Mouse (Mus musculus) skeletal muscle tissue, adult 2 months (tissue): ENCODE measurements around the gene Ret.

Experiments used
- DNase-seq: peaks from one replicate; pipeline ENCODE4 v3.0.0-alpha.2; 2012; ENCODE audit warnings: low read depth, low spot score

Ret gene

GRCm38 (mm10) chr6:118173975-118174328 is 23.6 kb downstream of the Ret start:
- no peak for DNase-seq

DNA sequence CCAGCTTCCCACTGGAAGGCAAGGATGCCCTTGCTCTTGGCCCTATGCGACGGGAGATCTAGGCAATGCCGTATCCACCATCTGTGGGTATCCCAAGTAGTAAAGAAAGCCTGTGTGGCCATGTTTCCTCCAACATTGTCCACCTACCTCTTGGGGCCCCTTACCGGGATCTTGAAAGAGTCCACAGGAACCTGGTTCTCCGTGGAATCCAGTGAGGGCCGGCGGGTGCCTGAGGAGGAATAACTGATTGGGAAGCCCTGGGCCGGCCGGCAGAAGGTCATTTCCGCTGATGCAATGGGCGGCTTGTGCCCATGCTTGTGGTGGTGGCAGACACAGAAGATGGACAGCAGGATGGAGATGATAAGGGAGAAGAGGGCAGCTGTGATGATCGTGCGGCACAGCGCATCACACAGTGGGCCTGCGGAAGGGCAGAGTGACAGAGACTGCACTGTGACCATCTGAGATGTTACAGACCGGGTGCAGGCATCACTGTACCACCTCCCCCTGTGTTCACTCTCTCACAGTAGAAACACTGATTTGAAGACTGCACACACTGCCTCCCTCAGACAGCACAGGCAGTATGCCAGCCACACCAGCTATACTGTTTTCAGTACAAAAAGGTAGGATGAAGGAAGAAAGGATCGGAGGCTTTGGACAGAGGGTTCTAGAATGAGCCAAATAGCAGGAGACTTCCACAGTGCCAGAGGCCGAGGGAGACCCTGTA is 24.1 kb downstream of the Ret start:
- DNase-seq: no peak

DNA sequence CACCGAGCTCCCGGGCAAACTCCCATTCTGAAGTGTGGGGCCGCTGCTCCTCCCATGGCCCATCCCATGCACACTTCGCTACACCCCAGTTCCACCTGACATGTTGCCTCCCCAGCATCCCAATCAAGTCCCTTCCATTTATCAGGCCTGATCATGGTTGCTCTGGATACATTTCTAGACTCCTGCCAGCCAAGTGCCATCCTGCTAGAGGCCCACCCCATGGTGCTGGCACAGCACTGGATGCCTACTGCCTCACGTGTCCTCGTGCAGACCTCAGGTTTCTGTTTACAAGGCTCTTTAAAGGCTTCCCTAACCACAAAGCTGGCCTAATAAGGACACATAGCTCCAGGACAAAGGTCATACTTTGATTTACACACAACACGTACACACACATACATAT is 26.1 kb downstream of the Ret start:
- DNase-seq: no peak

DNA sequence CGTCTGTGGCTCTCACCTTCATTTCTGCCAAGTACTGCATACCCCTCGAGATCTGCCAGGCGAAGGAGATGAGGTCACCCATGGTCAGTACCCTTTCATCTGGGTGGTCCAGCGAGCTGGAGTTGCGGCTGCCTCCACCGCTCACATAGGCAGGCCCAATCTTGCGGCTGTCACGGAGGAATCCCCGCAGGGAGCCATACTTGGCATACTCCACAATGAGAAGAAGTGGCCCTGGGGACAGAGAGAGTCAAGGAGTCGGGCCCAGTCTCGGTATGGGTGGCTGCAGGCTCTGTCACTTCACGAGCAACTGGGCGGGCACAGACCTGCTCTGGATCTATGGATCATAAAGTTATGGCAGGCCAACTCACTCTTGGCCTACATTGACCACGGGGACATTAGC is 29.4 kb downstream of the Ret start:
- DNase-seq: no peak

DNA sequence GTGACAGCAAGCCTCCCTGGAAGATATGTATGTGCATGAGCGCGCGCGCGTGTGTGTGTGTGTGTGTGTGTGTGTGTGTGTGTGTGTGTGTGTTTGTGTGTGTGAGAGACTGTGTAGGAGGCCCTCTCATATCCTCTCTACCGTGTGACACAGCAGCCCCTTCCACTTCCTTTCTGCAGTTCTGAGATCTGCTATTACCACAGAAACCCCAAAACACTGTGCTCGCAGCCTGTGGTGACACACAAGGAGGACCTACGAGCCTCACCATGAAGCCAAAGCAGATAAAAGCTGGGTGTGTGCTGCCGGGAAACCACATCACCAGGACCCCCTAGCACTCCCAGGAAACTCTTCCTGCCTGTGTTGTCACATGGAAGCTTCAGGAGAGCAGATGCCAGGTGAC is 30.5 kb downstream of the Ret start:
- no peak for DNase-seq

- no peak for DNase-seq
These were observed 32.0 kb downstream of the Ret start for GRCm38 (mm10) chr6:118165516-118165915.

DNA sequence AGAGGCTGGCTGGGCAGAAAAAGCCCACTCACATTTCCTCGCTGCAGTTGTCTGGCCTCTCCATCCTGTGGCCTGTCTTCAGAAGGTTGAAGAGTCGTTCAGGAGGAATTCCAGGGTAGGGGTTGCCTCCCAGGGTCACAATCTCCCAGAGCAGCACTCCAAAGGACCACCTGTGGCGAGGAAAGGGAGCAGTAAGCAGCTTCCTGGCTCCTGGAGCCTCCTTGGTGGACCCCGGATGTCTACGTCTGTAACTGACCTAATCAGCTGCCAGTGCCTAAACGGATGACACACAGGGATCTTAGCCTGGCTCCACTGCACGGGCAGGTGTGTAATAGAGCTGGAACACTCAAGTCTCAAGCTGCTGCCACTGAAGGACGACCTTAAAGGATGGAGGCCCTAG is 32.8 kb downstream of the Ret start:
- no peak for DNase-seq

- no peak for DNase-seq
These were observed 34.4 kb downstream of the Ret start for GRCm38 (mm10) chr6:118163086-118163485.

DNA sequence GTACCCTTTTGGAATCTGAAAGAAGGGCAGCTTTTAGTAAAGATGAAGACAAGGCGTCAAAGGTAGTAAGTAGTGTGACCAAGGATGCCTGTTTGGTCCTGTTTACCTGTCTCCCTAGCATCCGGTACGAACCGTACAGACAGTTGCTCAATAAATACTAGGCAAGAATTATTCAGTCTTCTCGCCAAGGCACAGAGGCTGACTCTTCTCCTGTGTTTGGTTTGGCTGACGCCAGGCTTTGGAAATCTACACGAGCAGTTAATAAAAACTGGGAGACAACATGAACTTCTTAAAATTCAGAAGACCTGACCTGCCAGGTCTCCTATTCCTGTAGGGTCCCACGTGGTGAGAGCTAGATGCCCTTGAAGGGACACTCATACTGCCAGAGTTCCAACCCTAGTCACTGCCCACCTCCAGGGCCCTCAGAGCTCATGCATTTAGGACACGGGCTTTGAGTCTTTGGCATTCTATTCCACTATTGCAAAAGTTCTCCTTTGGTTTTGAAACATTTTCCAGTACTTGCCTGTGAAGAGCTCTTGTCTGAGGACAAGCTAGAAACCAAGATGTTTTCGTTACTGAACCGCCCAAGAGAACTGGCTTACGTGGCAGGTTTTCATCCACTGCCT is 34.9 kb downstream of the Ret start:
- no peak for DNase-seq

DNA sequence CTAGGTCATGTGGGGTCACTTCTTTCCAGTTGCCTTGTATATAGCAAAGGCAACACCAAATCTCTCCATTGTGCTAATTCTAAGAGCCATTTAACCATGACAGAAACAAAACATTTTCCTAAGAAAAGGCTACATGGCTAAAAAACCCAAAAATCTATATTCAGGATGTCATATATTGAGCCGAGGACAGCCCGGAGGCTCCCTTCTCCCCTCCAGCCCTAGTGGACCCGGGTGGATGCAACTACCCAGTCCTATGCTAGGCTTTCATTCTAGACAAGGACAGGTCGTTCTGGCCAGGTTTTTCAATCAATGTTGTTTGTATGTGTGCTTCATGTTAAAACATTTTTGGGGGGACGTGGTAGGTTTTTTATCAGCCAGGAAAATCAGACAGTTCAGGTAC is 44.4 kb downstream of the Ret start:
- DNase-seq: no peak

DNA sequence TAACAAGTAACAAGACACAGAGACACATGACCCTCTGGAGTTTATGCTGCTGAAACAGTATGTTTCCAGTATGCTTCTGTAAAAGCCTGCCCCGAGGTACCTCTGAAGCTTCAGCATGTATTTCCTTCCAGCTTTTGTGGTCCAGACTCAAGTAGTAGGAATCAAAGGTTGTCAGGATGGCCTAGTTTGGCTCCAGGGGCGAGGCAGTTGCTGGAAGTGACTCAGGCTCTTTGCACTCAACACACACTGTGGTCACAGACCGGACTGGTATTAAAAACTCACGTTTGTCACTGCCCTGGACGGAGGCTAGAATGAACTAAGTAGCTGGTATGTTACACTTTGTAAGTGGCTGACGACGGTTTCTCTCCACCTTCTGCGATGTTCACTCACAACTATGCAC is 46.5 kb downstream of the Ret start:
- DNase-seq: no peak

GRCm38 (mm10) chr6:118150538-118150937 is 47.0 kb downstream of the Ret start:
- DNase-seq: no peak

DNA sequence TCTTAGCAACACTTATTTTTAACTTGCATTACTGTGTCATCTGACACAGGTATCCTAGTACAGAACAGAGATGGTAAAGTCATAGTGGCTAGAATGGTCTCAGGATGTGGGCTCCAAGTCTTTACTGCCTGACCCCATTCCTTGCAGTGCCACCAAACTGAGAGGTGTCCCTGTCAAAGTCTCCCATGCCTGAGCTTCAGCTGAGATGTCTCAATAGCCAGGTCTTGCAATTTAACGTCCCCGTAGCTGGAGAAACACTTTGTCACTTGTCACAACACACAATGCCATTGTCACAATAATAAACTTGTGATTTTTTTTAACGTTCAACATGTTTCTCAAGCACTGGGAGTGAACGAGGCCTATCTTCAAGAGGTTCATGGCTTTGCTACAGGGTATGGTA is 47.4 kb downstream of the Ret start:
- no peak for DNase-seq

DNA sequence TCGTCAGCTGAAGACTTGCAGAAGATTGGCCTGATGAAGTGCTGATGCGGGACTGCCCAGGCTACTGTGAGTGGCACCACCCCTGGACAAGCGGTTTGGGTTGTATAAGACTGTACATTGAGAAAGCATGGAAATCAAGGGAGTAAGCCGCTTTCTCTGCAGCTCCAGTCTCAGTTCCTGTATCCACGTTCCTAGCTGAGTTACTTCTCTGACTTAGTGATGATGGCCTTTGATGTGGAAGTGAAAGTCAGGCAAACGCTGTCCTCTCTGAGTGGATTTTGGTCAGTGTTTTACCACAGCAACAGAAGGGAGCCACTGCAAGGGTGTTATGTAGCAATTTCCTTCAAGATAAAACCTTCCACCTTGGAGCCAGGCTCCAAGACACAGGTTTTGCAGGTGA is 56.6 kb downstream of the Ret start:
- no peak for DNase-seq

DNA sequence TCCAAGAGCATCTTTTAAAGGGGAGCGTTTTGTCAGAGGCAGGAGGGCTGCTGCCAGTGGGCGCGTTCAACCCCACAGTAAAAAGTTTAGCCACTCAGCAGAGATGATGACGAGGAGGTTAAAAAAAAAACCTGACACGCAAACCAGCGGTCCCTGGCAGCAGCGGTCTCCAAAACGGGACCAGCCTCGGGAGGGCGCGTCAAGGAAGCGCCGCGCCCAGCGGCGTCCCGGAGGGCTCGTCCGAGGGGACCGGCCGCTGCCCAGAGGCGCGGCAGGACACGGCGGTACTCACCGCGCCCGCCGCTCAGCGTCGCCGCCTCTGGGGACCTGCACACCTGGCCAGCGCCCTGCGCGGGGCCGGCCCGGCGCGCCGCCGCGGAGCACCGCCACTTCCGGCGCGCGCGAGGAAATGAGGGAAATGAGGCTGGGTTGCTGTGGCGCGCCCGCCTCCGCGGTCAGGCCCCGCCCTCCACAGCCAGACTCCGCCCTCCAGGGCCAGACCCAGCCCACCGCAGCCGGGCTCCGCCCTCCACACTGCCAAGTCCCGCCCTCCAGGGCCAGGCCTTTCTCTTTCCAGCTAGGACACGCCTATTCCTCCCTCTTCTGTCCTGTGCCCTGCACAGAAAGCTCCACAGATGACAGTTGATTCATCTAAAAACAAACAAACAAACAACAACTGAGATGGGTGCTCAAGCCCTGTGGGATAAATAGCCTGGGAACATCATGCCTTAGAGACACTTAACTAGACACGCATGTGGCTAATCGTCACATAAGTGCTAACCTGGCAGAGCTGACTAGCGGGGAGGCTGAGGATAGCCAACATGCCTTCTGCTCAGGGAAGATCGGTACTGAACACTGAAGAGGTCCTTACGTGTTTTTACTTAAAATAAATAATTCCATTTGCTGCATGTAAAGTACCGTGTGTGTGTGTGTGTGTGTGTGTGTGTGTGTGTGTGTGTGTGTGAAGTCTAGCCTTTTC is 58.5 kb downstream of the Ret start, which contains the start of gene Csgalnact2:
Gene Csgalnact2, minus strand, starts transcription at position 410 of the 979 bp plus-strand sequence.
- peak; percentile 90 for DNase-seq

GRCm38 (mm10) chr6:118137148-118137547 is 60.4 kb downstream of the Ret start:
- no peak for DNase-seq

DNA sequence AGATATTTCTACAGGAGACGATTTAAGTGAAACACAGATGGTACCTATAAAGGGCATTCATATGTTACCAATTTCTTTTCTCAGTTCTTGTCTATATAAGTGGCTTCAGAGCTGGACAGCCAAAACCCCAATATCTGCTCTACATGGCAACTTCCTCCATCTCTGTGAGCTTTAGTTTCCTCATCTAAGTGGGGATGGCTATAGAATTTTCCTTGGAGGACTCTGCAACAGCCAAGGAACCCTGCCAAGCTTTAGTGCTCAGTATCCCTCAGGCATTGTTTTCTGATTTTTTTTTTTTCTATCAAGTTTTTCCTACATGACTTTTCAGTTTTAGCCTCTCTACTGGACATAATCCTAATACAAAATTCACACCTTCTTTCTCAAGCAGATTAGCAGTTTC is 63.1 kb downstream of the Ret start:
- no peak for DNase-seq

GRCm38 (mm10) chr6:118130022-118130421 is 67.5 kb downstream of the Ret start:
- DNase-seq: no peak

GRCm38 (mm10) chr6:118127827-118128487 is 69.6 kb downstream of the Ret start:
- DNase-seq: no peak

DNA sequence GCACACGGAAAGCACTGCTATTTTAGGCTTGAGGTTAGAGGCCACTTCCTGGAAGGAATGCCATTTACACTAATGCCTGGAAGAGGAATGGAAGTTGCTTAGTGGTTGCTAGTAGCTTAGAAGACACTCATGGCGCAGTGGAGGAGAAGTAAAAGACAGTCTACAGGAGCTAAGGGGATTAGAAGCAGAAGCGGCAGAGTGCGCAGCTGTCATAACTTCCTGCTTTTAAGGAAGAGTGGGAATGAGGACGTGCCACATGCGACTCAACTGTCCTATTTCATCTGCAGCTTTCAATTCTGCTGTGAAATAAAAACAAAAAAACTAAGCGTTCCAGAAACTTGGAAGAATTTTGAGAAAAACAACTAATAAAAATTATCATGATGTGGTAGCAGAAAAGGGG is 70.3 kb downstream of the Ret start:
- no peak for DNase-seq

DNA sequence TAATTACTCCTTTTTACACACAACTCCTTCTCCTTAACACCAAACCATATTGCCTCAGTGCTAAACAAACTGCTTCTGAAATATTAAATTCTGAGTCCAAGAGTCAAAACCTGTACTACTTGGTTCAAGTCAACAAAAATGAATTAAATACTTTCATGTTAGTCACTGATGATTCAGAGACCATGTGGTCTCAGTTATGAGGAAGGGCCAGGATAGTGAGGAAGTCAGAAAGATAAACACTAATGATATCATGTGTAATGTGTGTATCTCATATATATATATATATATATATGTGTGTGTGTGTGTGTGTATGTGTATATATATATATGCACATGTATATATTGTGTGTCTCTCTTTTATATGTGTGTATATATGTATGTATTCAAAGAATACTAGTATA is 70.9 kb downstream of the Ret start:
- no peak for DNase-seq

- peak; percentile 32 for DNase-seq
These were observed 74.8 kb downstream of the Ret start for GRCm38 (mm10) chr6:118122767-118123166.
